Mouse (Mus musculus) olfactory bulb, adult 2 months (tissue): Measurements from ENCODE around the gene Lsm12.
"Not testable (repeated sequence)": the region's sequence is repeated elsewhere in the genome, so short reads cannot be mapped to it uniquely, and the experiment has no call there.

Experiments used
- CTCF ChIP-seq: fragments of 200-500 bp; IDR thresholded peaks from 2 replicates; pipeline ENCODE4 v1.5.1; 2012; ENCODE audit warnings: low read depth, mild to moderate bottlenecking, low read length, moderate library complexity; ENCODE audit not compliant: insufficient read depth
- POLR2A ChIP-seq: fragments of 200-500 bp; IDR thresholded peaks from 2 replicates; pipeline ENCODE4 v1.6.1; 2012; ENCODE audit warnings: mild to moderate bottlenecking, low read depth, low read length, moderate library complexity; ENCODE audit not compliant: insufficient read depth

DNA sequence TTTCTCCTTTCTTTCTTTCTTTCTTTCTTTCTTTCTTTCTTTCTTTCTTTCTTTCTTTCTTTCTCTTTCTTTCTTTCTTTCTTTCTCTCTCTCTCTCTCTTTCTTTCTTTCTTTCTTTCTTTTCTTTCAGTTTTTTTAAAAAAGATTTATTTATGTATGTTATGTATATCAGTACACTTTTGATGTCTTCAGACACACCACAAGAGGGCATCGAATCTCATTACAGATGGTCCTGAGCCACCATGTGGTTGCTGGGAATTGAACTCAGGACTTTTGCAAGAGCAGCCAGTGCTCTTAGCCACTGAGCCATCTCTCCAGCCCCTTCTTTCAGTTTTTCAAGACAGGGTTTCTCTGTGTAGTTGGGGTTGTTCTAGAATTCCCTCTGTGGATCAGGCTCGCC lies 27.1 kb downstream of the Lsm12 start:
- TF ChIP-seq CTCF, POLR2A: not testable (repeated sequence)
